Mouse (Mus musculus) ES-Bruce4 (cell line): Measurements from ENCODE around the gene Lyz1. TPM values are rescaled to one million over a fixed set of nuclear protein-coding genes. Genes with fewer than 3 reads are reported as not detected.

Source experiments
- H3K27ac ChIP-seq: 2 replicates; pipeline ENCODE4 v1.5.1; 2012; ENCODE audit warnings: low read length, inconsistent platforms; ENCODE audit not compliant: insufficient read depth
- H3K27me3 ChIP-seq: 2 replicates; pipeline ENCODE4 v1.6.1; 2012; ENCODE audit warnings: mild to moderate bottlenecking, low read length, inconsistent platforms; ENCODE audit not compliant: control insufficient read depth, poor library complexity, insufficient read depth, severe bottlenecking
- H3K36me3 ChIP-seq: 2 replicates; pipeline ENCODE4 v1.6.1; 2012; ENCODE audit warnings: inconsistent platforms, mild to moderate bottlenecking, low read length, moderate library complexity; ENCODE audit not compliant: control insufficient read depth, poor library complexity, insufficient read depth, severe bottlenecking
- H3K4me1 ChIP-seq: one replicate; pipeline ENCODE4 v1.8.1; 2011; ENCODE audit warnings: low read length; ENCODE audit not compliant: control insufficient read depth, insufficient read depth
- H3K4me3 ChIP-seq: 2 replicates; pipeline ENCODE4 v1.5.1; 2011; ENCODE audit warnings: low read depth, mild to moderate bottlenecking, low read length
- H3K9ac ChIP-seq: 2 replicates; pipeline ENCODE4 v1.6.1; 2012; ENCODE audit warnings: low read depth, mild to moderate bottlenecking, inconsistent platforms; ENCODE audit not compliant: poor library complexity, severe bottlenecking
- H3K9me3 ChIP-seq: replicated peaks from 2 replicates; pipeline ENCODE4 v1.6.1; 2012; ENCODE audit warnings: mild to moderate bottlenecking, low read length, inconsistent platforms; ENCODE audit not compliant: control insufficient read depth, poor library complexity, insufficient read depth, severe bottlenecking
- CTCF ChIP-seq: IDR thresholded peaks from one replicate; pipeline ENCODE4 v1.8.1; 2011; ENCODE audit warnings: low read depth, low read length
- EP300 ChIP-seq: IDR thresholded peaks from 2 replicates; pipeline ENCODE4 v1.6.1; 2011; ENCODE audit warnings: low read depth, low read length; ENCODE audit not compliant: insufficient read depth
- POLR2A ChIP-seq: IDR thresholded peaks from one replicate; pipeline ENCODE4 v1.8.1; 2011; ENCODE audit warnings: low read length; ENCODE audit not compliant: insufficient read depth
- polyA plus RNA-seq: library from polyadenylated mRNA; stranded (reverse); fragments of >200 nt; gene quantifications from 2 replicates; pipeline ENCODE4 v1.2.4, GENCODE M21; 2011; ENCODE audit warnings: low read depth; ENCODE audit not compliant: missing spikeins, insufficient read depth, insufficient read length

Gene Lyz1
- polyA plus RNA-seq, 1 experiment: not detected

- H3K9ac ChIP-seq: no peak within 1 kb of the TSS
- TF ChIP-seq CTCF (no peak), EP300 (no peak), POLR2A (no peak)
- no peaks in the 10 kb centered on the region for H3K9me3 ChIP-seq
Measured at GRCm38 (mm10) chr10:117238603-117239002, 54.1 kb downstream of the Lyz1 start, which contains the start of gene 9530003J23Rik. Gene 9530003J23Rik, minus strand, starts transcription at chr10:117238703.

More at GRCm38 (mm10) chr10:117238603-117239002, 54.1 kb downstream of the Lyz1 start, which contains the start of gene 9530003J23Rik:
- H3K36me3 ChIP-seq: no peaks in the 10 kb centered on the region
- H3K27ac ChIP-seq: no peak within 1 kb of the TSS
- H3K4me1 ChIP-seq: no peaks in the 10 kb centered on the region
- no peak within 1 kb of the TSS for H3K4me3 ChIP-seq
- no peaks in the 10 kb centered on the region for H3K27me3 ChIP-seq

Other genes starting within 250 kb of the Lyz1 start
- gene Lrrc10, start 247.5 kb downstream of the Lyz1 start, polyA plus RNA-seq: not detected in 2 replicates
- gene Cct2, start 229.1 kb downstream of the Lyz1 start, polyA plus RNA-seq: 974 and 1,034 TPM in 2 replicates
- 43.3 and 49.0 TPM in 2 replicates for gene Frs2, start 144.3 kb downstream of the Lyz1 start, polyA plus RNA-seq
- 60.6 and 65.1 TPM in 2 replicates for gene Yeats4, start 68.4 kb downstream of the Lyz1 start, polyA plus RNA-seq
- gene 9530003J23Rik, start 54.2 kb downstream of the Lyz1 start, polyA plus RNA-seq: not detected in 2 replicates
- not detected in 2 replicates for gene Lyz2, start 10.5 kb downstream of the Lyz1 start, polyA plus RNA-seq
- gene Cpsf6, start 87.1 kb upstream of the Lyz1 start, polyA plus RNA-seq: 205 and 225 TPM in 2 replicates